ENCODE assay signal across 11 mouse cellular contexts in the genomic region with DNA sequence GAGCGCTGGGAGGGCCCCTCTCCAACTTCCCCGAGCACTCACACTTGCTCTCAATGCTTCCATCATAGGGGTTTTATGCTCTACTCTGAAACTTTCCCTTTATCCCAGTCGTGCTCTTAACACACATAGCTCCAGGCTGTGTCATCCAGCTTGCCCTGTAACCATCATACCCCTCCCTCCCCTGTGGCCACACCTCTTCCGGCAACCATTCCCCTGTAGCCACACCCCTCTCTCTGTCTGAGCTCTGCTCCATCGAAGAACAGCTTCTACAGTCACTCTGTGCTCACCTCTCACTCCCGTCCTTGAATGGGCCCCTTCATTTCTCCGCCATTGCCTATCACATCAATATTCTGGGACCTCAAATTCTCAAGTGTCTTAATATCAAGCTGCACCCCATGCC.
A peak's percentile ranks its signal among the peaks of the same experiment; 100 is the strongest.
DNase-seq lines count a peak whose midpoint lies in the region; ATAC-seq and TF ChIP-seq lines count a peak whose summit lies in the region.
"Had no signal": no experiment of that assay in that cellular context is flagged by ENCODE, and none has a peak within 500 bp of the region (broad histone marks: within the 10 kb centered on the region; RNA-seq: fewer than 3 reads in every experiment).

No protein-coding gene starts in this region.

- ATAC-seq in lung, postnatal 0 days: peak; percentile 62
- peak; percentile 67 for ATAC-seq in Patski
- peak; percentile 76 for ATAC-seq in megakaryocyte-erythroid progenitor cell, adult 5-6 weeks (replicated peaks; ENCODE audit: low FRiP score, low TSS enrichment, poor library complexity, severe bottlenecking)

- TF ChIP-seq CTCF in lung, postnatal 0 days (IDR thresholded peaks at IDR 0.05): no peak
- no peak for TF ChIP-seq CTCF in Patski (IDR thresholded peaks at IDR 0.05)

- in situ Hi-C loops in Patski (cut with MboI; ENCODE audit: low pct_unique_long_range_greater_than_20kb): no loop called here

- CTCF ChIA-PET in Patski (lab: Charles Lee): interaction anchor here (3.5 kb wide), 1 partner anchor 15 kb away, joined by 14 read pairs; no protein-coding TSS in a partner anchor

- H3K27me3 ChIP-seq in heart, embryonic 10.5 days (ENCODE audit: insufficient read depth, poor library complexity, severe bottlenecking): no peaks in the 10 kb centered on the region
- no peaks in the 10 kb centered on the region for H3K27me3 ChIP-seq in lung, postnatal 0 days (replicated peaks; ENCODE audit: insufficient read depth, low read length)
- no peaks in the 10 kb centered on the region for H3K27me3 ChIP-seq in Patski

- no peak overlapping the region for H3K4me2 ChIP-seq in lung, postnatal 0 days (replicated peaks; ENCODE audit: low read depth, low read length)

- H3K4me3 ChIP-seq in heart, embryonic 10.5 days: no peak overlapping the region
- no peak overlapping the region for H3K4me3 ChIP-seq in lung, postnatal 0 days (ENCODE audit: low read depth, low read length)
- H3K4me3 ChIP-seq: erythroblast, embryonic 14.5 days; hindbrain, embryonic 10.5 days had no signal

- WGBS in heart, embryonic 10.5 days: 57% methylated on average over 7 of the region's 7 CpGs
- WGBS in lung, postnatal 0 days: 51% methylated on average over 7 of the region's 7 CpGs

- no peak for DNase-seq in heart, embryonic 10.5 days (ENCODE audit: low spot score)
- no peak for DNase-seq in heart, adult 18-20 months
- peak; percentile 54 for DNase-seq in lung, postnatal 0 days (ENCODE audit: low spot score)
- no peak for DNase-seq in lung, postnatal 14 days
- no peak for DNase-seq in Patski (ENCODE audit: low read depth, low spot score)
- DNase-seq in layer of hippocampus, adult 9-10 months (ENCODE audit: low spot score): no peak
- no peak for DNase-seq in right cerebral cortex, adult 18-20 months
- DNase-seq: cerebellum, adult 18-20 months had no signal

- H3K36me3 ChIP-seq in heart, embryonic 10.5 days: 0 out of 2 replicates have a peak, but pooled peaks cover 3% of the 10 kb centered on the region
- no peaks in the 10 kb centered on the region for H3K36me3 ChIP-seq in lung, postnatal 0 days (ENCODE audit: insufficient read depth, low read length)

- H3K9ac ChIP-seq in lung, postnatal 0 days (replicated peaks; ENCODE audit: low read depth): no peak overlapping the region

- peaks cover 70% of the 10 kb centered on the region for H3K4me1 ChIP-seq in heart, embryonic 10.5 days
- H3K4me1 ChIP-seq in lung, postnatal 0 days (ENCODE audit: insufficient read depth, low read depth, low read length): no peaks in the 10 kb centered on the region; the same call in 1 of the 2 replicates

- H3K27ac ChIP-seq in heart, embryonic 10.5 days: peak overlapping the region; percentile 60
- no peak overlapping the region for H3K27ac ChIP-seq in lung, postnatal 0 days (ENCODE audit: low read length)
- H3K27ac ChIP-seq: hindbrain, embryonic 10.5 days had no signal

- POLR2A ChIA-PET in Patski (lab: Charles Lee): interaction anchor here (0.6 kb wide), 1 partner anchor 16 kb away, joined by 3 read pairs; no protein-coding TSS in a partner anchor

- TF ChIP-seq EP300 in lung, postnatal 0 days (IDR thresholded peaks at IDR 0.05): no peak

- no peaks in the 10 kb centered on the region for H3K9me3 ChIP-seq in heart, embryonic 10.5 days
- no peaks in the 10 kb centered on the region for H3K9me3 ChIP-seq in lung, postnatal 0 days (ENCODE audit: low read length)
- H3K9me3 ChIP-seq: hindbrain, embryonic 10.5 days had no signal
